ENCODE assay signal across 8 mouse cellular contexts in genomic region chrX:162717837-162718236, GRCm38 (mm10). TPM values are rescaled to one million over a fixed set of nuclear protein-coding genes. Genes with fewer than 3 reads are reported as not detected.
DNase-seq lines count a peak whose midpoint lies in the region; ATAC-seq and TF ChIP-seq lines count a peak whose summit lies in the region.

No protein-coding gene starts in this region.

- no peaks in the 10 kb centered on the region for H3K4me1 ChIP-seq in hindbrain, postnatal 0 days (ENCODE audit: insufficient read depth, low read length)
- no peaks in the 10 kb centered on the region for H3K4me1 ChIP-seq in hindbrain, embryonic 16.5 days (ENCODE audit: control insufficient read depth, insufficient read depth, low read depth, low read length)

- no peak overlapping the region for H3K4me2 ChIP-seq in hindbrain, postnatal 0 days (ENCODE audit: low read depth, low read length)
- no peak overlapping the region for H3K4me2 ChIP-seq in hindbrain, embryonic 16.5 days (ENCODE audit: low read length)

- no peak for ATAC-seq in hindbrain, postnatal 0 days
- no peak for ATAC-seq in hindbrain, embryonic 16.5 days
- peak; percentile 99 for ATAC-seq in megakaryocyte-erythroid progenitor cell, adult 5-6 weeks (replicated peaks; ENCODE audit: low FRiP score, low TSS enrichment, poor library complexity, severe bottlenecking)

- no peak overlapping the region for H3K4me3 ChIP-seq in hindbrain, postnatal 0 days (ENCODE audit: low read length)
- no peak overlapping the region for H3K4me3 ChIP-seq in hindbrain, embryonic 16.5 days (ENCODE audit: low read length)
- H3K4me3 ChIP-seq in gastrocnemius, adult 2 months: no peak overlapping the region

- intact Hi-C loops in gastrocnemius, adult 2 months (cut with DNase I): loop anchor here (5.0 kb wide), 1 partner anchor 84 kb away; no protein-coding TSS in a partner anchor

- 34% methylated on average over 5 of the region's 5 CpGs for WGBS in hindbrain, postnatal 0 days
- 39% methylated on average over 5 of the region's 5 CpGs for WGBS in hindbrain, embryonic 16.5 days

- no peak overlapping the region for H3K9ac ChIP-seq in hindbrain, postnatal 0 days (replicated peaks; ENCODE audit: low read length)
- H3K9ac ChIP-seq in hindbrain, embryonic 16.5 days (ENCODE audit: low read depth, low read length): no peak overlapping the region

- no peaks in the 10 kb centered on the region for H3K27me3 ChIP-seq in hindbrain, postnatal 0 days (ENCODE audit: insufficient read depth, low read length)
- no peaks in the 10 kb centered on the region for H3K27me3 ChIP-seq in hindbrain, embryonic 16.5 days (replicated peaks; ENCODE audit: control insufficient read depth, insufficient read depth, low read length)

- no peaks in the 10 kb centered on the region for H3K9me3 ChIP-seq in hindbrain, postnatal 0 days (ENCODE audit: low read length)
- H3K9me3 ChIP-seq in hindbrain, embryonic 16.5 days (ENCODE audit: control insufficient read depth, low read length): no peaks in the 10 kb centered on the region

- H3K36me3 ChIP-seq in hindbrain, postnatal 0 days (ENCODE audit: insufficient read depth, low read length): no peaks in the 10 kb centered on the region
- no peaks in the 10 kb centered on the region for H3K36me3 ChIP-seq in hindbrain, embryonic 16.5 days (ENCODE audit: control insufficient read depth, insufficient read depth, low read length)

- DNase-seq in hindbrain, postnatal 0 days (ENCODE audit: low spot score): peak; percentile 48
- peak; percentile 75 for DNase-seq in ES-CJ7 (ENCODE audit: low read depth, low spot score)
- DNase-seq in c-Kit-positive CD71-positive TER-119-positive erythroid progenitor cells, embryonic 14.5 days (ENCODE audit: low spot score): peak; percentile 64
- DNase-seq in gastrocnemius, adult 2 months: peak; percentile 60
- DNase-seq in kidney, postnatal 4 days: peak; percentile 69 to 75
- peak; percentile 66 for DNase-seq in thymus, postnatal 14 days

- peak; percentile 45 for TF ChIP-seq CTCF in hindbrain, postnatal 0 days (IDR thresholded peaks at IDR 0.05; ENCODE audit: low read depth)
- peak; percentile 53 for TF ChIP-seq CTCF in gastrocnemius, adult 2 months (IDR thresholded peaks at IDR 0.05)

- no peak overlapping the region for H3K27ac ChIP-seq in hindbrain, postnatal 0 days
- no peak overlapping the region for H3K27ac ChIP-seq in hindbrain, embryonic 16.5 days (ENCODE audit: low read depth, low read length)
- H3K27ac ChIP-seq in gastrocnemius, adult 2 months: no peak overlapping the region

RNA-seq across cellular contexts. Expression of gene Rbbp7, which starts 42.4 kb away (rescaled TPM):
- total RNA-seq in hindbrain, postnatal 0 days (2014; rRNA removed): 97.1 and 112 TPM in 2 replicates
- 254 TPM in 2 replicates for polyA plus RNA-seq in hindbrain, postnatal 0 days (2015; fragmentation: Nextera tagmentation; extraction: Ambion mirVana)
- polyA plus RNA-seq in hindbrain, embryonic 16.5 days (2015; fragmentation: Nextera tagmentation; extraction: Ambion mirVana): 247 and 258 TPM in 2 replicates
- total RNA-seq in gastrocnemius, adult 2 months (2021): 10 to 100 TPM; 82.1 to 91.2 TPM
- total RNA-seq in megakaryocyte-erythroid progenitor cell, adult 5-6 weeks (2014; fragmentation: Nextera tagmentation): 230 and 236 TPM in 2 replicates
- total RNA-seq in megakaryocyte-erythroid progenitor cell, adult 5-6 weeks (2017): 309 and 312 TPM in 2 replicates
